Mouse (Mus musculus) lung, postnatal 36 days (tissue): Measurements from ENCODE around the gene Rcan2.
"Not testable (repeated sequence)": the region's sequence is repeated elsewhere in the genome, so short reads cannot be mapped to it uniquely, and the experiment has no call there.

Experiments used
- DNase-seq: peaks from one replicate; pipeline ENCODE4 v3.0.0; 2022; ENCODE audit warnings: mixed read lengths

Rcan2 gene

DNA sequence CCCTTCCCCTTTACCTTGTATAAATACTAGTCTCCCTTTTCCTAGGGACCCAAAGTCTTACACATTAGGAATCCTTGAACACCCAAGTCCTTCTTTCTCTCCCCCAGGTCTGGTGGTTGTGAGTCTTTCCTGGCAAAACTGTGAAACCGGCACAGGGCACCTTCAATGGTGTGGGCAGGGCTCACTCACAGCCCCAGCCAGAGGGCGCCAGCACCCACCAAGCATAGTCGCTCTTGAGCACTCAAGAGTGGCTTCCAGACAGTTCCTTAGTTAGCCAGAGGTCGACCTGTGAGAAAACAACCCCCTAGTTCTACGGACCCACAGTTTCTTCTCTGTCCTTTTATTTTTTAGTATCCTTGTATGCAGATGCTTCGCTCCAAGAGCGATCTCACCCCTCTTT is at the start of gene Rcan2:
Rcan2 (plus strand) TSS at position 275 of the 400 bp plus-strand sequence.
- DNase-seq = peak; percentile 79

- DNase-seq = no peak
These were observed 48.3 kb upstream of the Rcan2 start for GRCm38 (mm10) chr17:43752811-43753210.

- peak; percentile 19 for DNase-seq
These were observed 46.5 kb upstream of the Rcan2 start for GRCm38 (mm10) chr17:43754687-43755086.

GRCm38 (mm10) chr17:43758607-43759259 is 42.4 kb upstream of the Rcan2 start:
- peak; percentile 57 for DNase-seq

DNA sequence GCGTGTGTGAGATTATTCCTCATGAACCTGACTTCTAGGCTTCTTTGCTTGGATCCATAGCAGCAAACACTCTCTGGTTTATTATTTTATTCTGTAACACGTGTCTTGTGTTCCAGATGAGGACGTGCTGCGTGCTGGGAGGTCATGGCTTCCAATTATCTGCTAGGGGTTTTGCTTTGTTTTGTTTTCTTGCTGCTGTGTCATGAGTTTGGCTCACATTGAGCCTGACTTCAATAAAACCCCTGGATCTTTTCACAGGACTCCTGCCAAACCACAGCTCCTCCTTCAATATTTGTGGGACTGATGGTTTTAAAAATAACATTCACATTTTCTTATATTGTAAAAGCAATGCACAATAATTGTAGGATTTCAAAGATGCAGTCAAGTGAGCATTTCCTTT is 16.6 kb upstream of the Rcan2 start:
- DNase-seq = peak; percentile 21

- DNase-seq = no peak
These were observed 12.9 kb upstream of the Rcan2 start for GRCm38 (mm10) chr17:43788222-43788621.

- DNase-seq = no peak
These were observed 11.8 kb upstream of the Rcan2 start for GRCm38 (mm10) chr17:43789376-43789775.

GRCm38 (mm10) chr17:43791751-43792150 is 9.4 kb upstream of the Rcan2 start:
- DNase-seq = no peak

- no peak for DNase-seq
These were observed 6.3 kb upstream of the Rcan2 start for GRCm38 (mm10) chr17:43794731-43795280.

DNA sequence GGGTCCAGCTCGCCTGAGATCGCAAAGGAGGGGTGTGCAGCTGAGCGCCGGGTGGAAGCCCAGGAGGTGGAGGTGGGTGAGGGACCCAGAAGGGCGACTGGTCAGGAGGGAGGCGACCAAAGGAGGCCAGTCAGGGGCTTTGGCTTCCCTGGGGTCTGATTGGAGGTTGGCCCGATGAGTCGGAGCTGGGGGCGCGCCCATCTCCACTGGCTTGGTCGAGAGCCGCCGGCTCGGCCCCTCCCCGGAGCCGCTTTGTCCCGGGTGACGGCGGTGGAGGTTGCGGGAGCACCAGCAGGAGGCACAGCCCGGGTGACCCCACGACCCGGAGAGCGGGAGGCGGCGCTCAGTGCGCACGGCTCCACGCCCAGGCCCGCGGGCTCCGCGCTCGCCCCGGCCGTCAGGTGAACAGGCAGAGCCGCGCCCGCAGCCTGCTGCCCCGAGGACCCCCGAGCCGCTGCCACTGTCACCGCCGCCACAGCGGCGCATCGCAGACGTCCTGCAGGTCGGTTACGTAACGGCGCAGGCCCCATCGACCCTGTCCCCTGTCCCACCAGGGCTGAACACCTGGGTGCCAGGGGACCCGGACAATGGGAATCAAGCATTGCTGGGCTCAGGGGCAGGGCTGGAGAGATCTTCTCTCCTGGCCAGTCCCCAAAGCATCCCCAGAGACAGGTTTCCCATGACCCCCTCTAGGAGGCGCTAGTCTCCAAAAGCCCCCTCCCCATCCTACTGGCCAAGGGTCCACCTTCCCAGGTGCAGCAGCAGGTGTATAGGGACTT is 633 bp downstream of the Rcan2 start:
- peak; percentile 49 for DNase-seq

- no peak for DNase-seq
These were observed 1.3 kb downstream of the Rcan2 start for GRCm38 (mm10) chr17:43802414-43802813.

GRCm38 (mm10) chr17:43803111-43803510 is 2.0 kb downstream of the Rcan2 start:
- no peak for DNase-seq

DNA sequence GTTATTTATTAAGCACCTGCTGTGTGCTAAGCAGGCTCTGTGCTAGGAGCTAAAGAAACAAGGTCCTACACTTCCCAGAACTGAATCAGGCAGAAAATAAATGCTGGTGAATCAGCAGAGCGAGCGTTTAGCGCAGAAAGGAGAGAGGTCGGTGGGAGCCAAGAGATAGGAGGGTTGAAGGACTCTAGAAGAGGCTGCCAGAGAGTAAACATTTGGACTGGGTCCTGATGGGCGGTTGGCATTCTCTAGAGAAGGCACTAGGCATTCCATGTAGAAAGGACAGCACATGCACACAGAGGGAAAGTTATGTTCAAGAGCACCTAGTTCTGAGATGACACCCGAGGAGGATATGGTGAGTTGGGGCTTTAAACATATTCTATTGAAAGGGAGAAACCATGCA is 2.6 kb downstream of the Rcan2 start:
- no peak for DNase-seq

DNA sequence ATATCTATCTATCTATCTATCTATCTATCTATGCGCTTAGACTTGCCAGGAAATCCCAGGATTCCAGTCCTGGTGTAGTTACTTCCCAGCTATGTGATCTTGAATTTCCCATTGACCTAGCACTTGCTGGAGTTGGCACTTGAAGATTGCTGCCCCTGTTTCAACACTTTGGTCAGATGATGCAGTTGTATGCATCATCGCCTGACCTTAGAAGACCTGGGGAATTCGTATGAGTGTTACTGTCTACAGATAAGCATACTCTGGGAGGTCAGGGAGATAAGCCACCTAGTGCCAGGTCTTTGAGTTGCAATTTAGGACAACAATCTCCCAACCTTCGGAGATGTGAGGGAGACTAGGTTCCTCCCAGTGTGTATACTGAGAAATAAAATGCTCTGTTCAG is 5.7 kb downstream of the Rcan2 start:
- no peak for DNase-seq

GRCm38 (mm10) chr17:43811453-43811852 is 10.3 kb downstream of the Rcan2 start:
- DNase-seq = no peak

- DNase-seq = no peak
These were observed 14.2 kb downstream of the Rcan2 start for GRCm38 (mm10) chr17:43815376-43815775.

DNA sequence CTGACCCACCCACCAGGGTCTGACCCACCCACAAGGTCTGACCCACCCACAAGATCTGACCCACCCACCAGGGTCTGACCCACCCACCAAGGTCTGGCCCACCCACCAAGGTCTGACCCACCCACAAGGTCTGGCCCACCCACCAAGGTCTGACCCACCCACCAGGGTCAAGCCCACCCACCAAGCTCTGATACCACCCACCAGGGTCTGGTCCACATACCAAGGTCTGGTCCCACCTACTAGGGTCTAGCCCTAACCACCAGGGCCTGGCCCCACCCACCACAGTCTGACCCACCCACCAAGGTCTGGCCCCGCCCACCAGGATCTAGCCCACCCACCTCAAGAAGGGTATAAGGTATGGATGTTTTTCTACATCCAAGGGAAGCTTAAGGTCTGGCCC is 15.3 kb downstream of the Rcan2 start:
- DNase-seq = no peak

GRCm38 (mm10) chr17:43817171-43817570 is 16.0 kb downstream of the Rcan2 start:
- DNase-seq = no peak

- DNase-seq = no peak
These were observed 17.2 kb downstream of the Rcan2 start for GRCm38 (mm10) chr17:43818390-43818789.

GRCm38 (mm10) chr17:43820904-43821303 is 19.8 kb downstream of the Rcan2 start:
- no peak for DNase-seq

GRCm38 (mm10) chr17:43822207-43822606 is 21.1 kb downstream of the Rcan2 start:
- no peak for DNase-seq

GRCm38 (mm10) chr17:43822630-43823029 is 21.5 kb downstream of the Rcan2 start:
- DNase-seq = no peak

GRCm38 (mm10) chr17:43824781-43825410 is 23.7 kb downstream of the Rcan2 start:
- DNase-seq = no peak

DNA sequence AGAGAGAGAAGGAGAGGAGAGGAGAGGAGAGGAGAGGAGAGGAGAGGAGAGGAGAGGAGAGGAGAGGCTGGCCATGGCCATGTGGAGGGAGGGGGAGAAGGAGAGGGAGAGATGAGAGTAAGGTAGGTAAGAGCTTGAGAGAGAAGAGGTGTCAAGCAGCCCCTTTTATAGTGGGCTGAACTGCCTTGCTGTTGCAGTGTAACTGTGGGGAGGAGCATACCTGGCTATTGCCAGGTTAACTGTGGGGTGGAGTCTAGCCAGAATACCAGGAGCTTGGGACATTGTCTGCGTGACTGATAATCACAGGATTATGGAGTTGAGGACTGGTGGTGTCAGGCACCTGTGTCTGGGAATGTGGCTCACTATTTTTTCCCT is 24.2 kb downstream of the Rcan2 start:
- DNase-seq = not testable (repeated sequence)
